Mouse (Mus musculus) liver, embryonic 12.5 days (tissue): ENCODE measurements around the gene Trak2. TPM values are rescaled to one million over a fixed set of nuclear protein-coding genes. Genes with fewer than 3 reads are reported as not detected.
A peak's percentile ranks its signal among the peaks of the same experiment; 100 is the strongest.
"Not testable (repeated sequence)": the region's sequence is repeated elsewhere in the genome, so short reads cannot be mapped to it uniquely, and the experiment has no call there.

ENCODE experiments used
- ATAC-seq: fragments of 200-750 bp; cut with Nextera tagmentation; 2 replicates; pipeline ENCODE4 v1.8.0; 2017; ENCODE audit warnings: moderate number of reproducible peaks, mild to moderate bottlenecking, moderate library complexity
- H3K27ac ChIP-seq: fragments of 300-500 bp; sonication (generic); 2 replicates; pipeline ENCODE4 v1.5.1; 2016; ENCODE audit warnings: mild to moderate bottlenecking
- H3K27me3 ChIP-seq: fragments of 300-500 bp; sonication (generic); replicated peaks from 2 replicates; pipeline ENCODE4 v1.6.1; 2016; ENCODE audit warnings: mild to moderate bottlenecking, moderate library complexity
- H3K36me3 ChIP-seq: fragments of 300-500 bp; sonication (generic); 2 replicates; pipeline ENCODE4 v1.6.1; 2016; ENCODE audit warnings: mild to moderate bottlenecking, moderate library complexity
- H3K4me1 ChIP-seq: fragments of 300-500 bp; sonication (generic); 2 replicates; pipeline ENCODE4 v1.6.1; 2016
- H3K4me2 ChIP-seq: fragments of 300-500 bp; sonication (generic); 2 replicates; pipeline ENCODE4 v1.6.1; 2016; ENCODE audit warnings: mild to moderate bottlenecking, moderate library complexity
- H3K4me3 ChIP-seq: fragments of 300-500 bp; sonication (generic); 2 replicates; pipeline ENCODE4 v1.5.1; 2016; ENCODE audit warnings: mild to moderate bottlenecking, moderate library complexity
- H3K9ac ChIP-seq: fragments of 300-500 bp; sonication (generic); 2 replicates; pipeline ENCODE4 v1.6.1; 2016; ENCODE audit warnings: mild to moderate bottlenecking, moderate library complexity
- H3K9me3 ChIP-seq: fragments of 300-500 bp; sonication (generic); replicated peaks from 2 replicates; pipeline ENCODE4 v1.6.1; 2016; ENCODE audit warnings: mild to moderate bottlenecking, moderate library complexity
- WGBS: fragments of 180-500 bp; shearing (Covaris S2); methylation state at CpG from one replicate; pipeline ENCODE4 v1.1.7; 2016; ENCODE audit not compliant: insufficient replicate concordance; 5-methylcytosine and 5-hydroxymethylcytosine counted together
- polyA plus RNA-seq: library from polyadenylated mRNA; unstranded; fragments of >200 nt; fragmentation: Nextera tagmentation; extraction: Ambion mirVana; gene quantifications from 2 replicates; pipeline ENCODE4 v1.2.1, GENCODE M21; 2016

Gene Trak2
- polyA plus RNA-seq, 1 experiment from 2014 or later: 59.8 TPM

GRCm38 (mm10) chr1:58909636-58910272, 63.5 kb downstream of the Trak2 start:
- no peak overlapping the region for H3K4me2 ChIP-seq
- WGBS: 94% methylated on average over 12 of the region's 12 CpGs
- H3K9ac ChIP-seq: no peak overlapping the region
- no peaks in the 10 kb centered on the region for H3K9me3 ChIP-seq
- no peak overlapping the region for H3K4me3 ChIP-seq
- H3K4me1 ChIP-seq: no peaks in the 10 kb centered on the region
- no peak overlapping the region for H3K27ac ChIP-seq
- H3K36me3 ChIP-seq: peaks cover 99% of the 10 kb centered on the region
- no peak for ATAC-seq
- no peaks in the 10 kb centered on the region for H3K27me3 ChIP-seq

GRCm38 (mm10) chr1:58903681-58904080, 69.5 kb downstream of the Trak2 start:
- H3K4me3 ChIP-seq: no peak overlapping the region
- H3K4me2 ChIP-seq: no peak overlapping the region
- H3K27me3 ChIP-seq: no peaks in the 10 kb centered on the region
- peaks cover 87% of the 10 kb centered on the region for H3K36me3 ChIP-seq
- 86% methylated on average over 9 of the region's 9 CpGs for WGBS
- no peak for ATAC-seq
- H3K4me1 ChIP-seq: no peaks in the 10 kb centered on the region
- no peak overlapping the region for H3K9ac ChIP-seq
- no peak overlapping the region for H3K27ac ChIP-seq
- no peaks in the 10 kb centered on the region for H3K9me3 ChIP-seq

GRCm38 (mm10) chr1:58897561-58897960, 75.7 kb downstream of the Trak2 start:
- 0 out of 2 replicates have a peak, but pooled peaks have one; percentile 42 for ATAC-seq
- peaks cover 29% of the 10 kb centered on the region for H3K36me3 ChIP-seq
- H3K27me3 ChIP-seq, H3K9me3 ChIP-seq, H3K4me2 ChIP-seq, H3K4me1 ChIP-seq, H3K27ac ChIP-seq, H3K4me3 ChIP-seq, H3K9ac ChIP-seq: not testable (repeated sequence)
- WGBS: 16% methylated on average over 3 of the region's 3 CpGs

GRCm38 (mm10) chr1:58892386-58892785, 80.8 kb downstream of the Trak2 start:
- not testable (repeated sequence) for H3K9me3 ChIP-seq, H3K4me2 ChIP-seq, ATAC-seq, H3K4me3 ChIP-seq, H3K36me3 ChIP-seq, H3K27ac ChIP-seq, H3K9ac ChIP-seq, H3K27me3 ChIP-seq, H3K4me1 ChIP-seq
- WGBS: 66% methylated on average over 8 of the region's 8 CpGs

- not testable (repeated sequence) for H3K4me2 ChIP-seq, H3K4me1 ChIP-seq, H3K4me3 ChIP-seq, H3K9me3 ChIP-seq, H3K27ac ChIP-seq, H3K27me3 ChIP-seq, H3K9ac ChIP-seq, ATAC-seq, H3K36me3 ChIP-seq
- WGBS: 50% methylated on average over 2 of the region's 2 CpGs
Measured at GRCm38 (mm10) chr1:58891481-58892170, 81.6 kb downstream of the Trak2 start.

GRCm38 (mm10) chr1:58890697-58891290, 82.4 kb downstream of the Trak2 start:
- H3K27ac ChIP-seq, ATAC-seq, H3K36me3 ChIP-seq, H3K9ac ChIP-seq, H3K4me3 ChIP-seq, H3K4me1 ChIP-seq, H3K27me3 ChIP-seq, H3K9me3 ChIP-seq, H3K4me2 ChIP-seq: not testable (repeated sequence)
- 57% methylated on average over 5 of the region's 5 CpGs for WGBS

GRCm38 (mm10) chr1:58889826-58890546, 83.2 kb downstream of the Trak2 start:
- H3K4me3 ChIP-seq: no peak overlapping the region
- H3K4me1 ChIP-seq: no peaks in the 10 kb centered on the region
- no peak overlapping the region for H3K4me2 ChIP-seq
- WGBS: 54% methylated on average over 5 of the region's 5 CpGs
- ATAC-seq: no peak
- no peaks in the 10 kb centered on the region for H3K9me3 ChIP-seq
- H3K36me3 ChIP-seq: no peaks in the 10 kb centered on the region
- H3K27ac ChIP-seq: no peak overlapping the region
- H3K9ac ChIP-seq: no peak overlapping the region
- H3K27me3 ChIP-seq: no peaks in the 10 kb centered on the region

- H3K9ac ChIP-seq: no peak overlapping the region
- no peak overlapping the region for H3K4me2 ChIP-seq
- H3K4me3 ChIP-seq: no peak overlapping the region
- no peak overlapping the region for H3K27ac ChIP-seq
- 72% methylated on average over 4 of the region's 4 CpGs for WGBS
- no peaks in the 10 kb centered on the region for H3K9me3 ChIP-seq
- no peak for ATAC-seq
- no peaks in the 10 kb centered on the region for H3K27me3 ChIP-seq
- H3K4me1 ChIP-seq: no peaks in the 10 kb centered on the region
- no peaks in the 10 kb centered on the region for H3K36me3 ChIP-seq
Measured at GRCm38 (mm10) chr1:58885646-58886045, 87.6 kb downstream of the Trak2 start.

GRCm38 (mm10) chr1:58883279-58883678, 90.0 kb downstream of the Trak2 start:
- H3K36me3 ChIP-seq, ATAC-seq, H3K9ac ChIP-seq, H3K4me1 ChIP-seq, H3K9me3 ChIP-seq, H3K27ac ChIP-seq, H3K27me3 ChIP-seq, H3K4me2 ChIP-seq, H3K4me3 ChIP-seq: not testable (repeated sequence)
- 79% methylated on average over 9 of the region's 9 CpGs for WGBS

GRCm38 (mm10) chr1:58879291-58879690, 93.9 kb downstream of the Trak2 start:
- not testable (repeated sequence) for H3K36me3 ChIP-seq, H3K27me3 ChIP-seq, H3K27ac ChIP-seq, H3K4me3 ChIP-seq, ATAC-seq, H3K9ac ChIP-seq, H3K9me3 ChIP-seq, H3K4me1 ChIP-seq, H3K4me2 ChIP-seq
- WGBS: 78% methylated on average over 2 of the region's 2 CpGs

- not testable (repeated sequence) for H3K4me3 ChIP-seq, ATAC-seq, H3K4me2 ChIP-seq, H3K9ac ChIP-seq, H3K4me1 ChIP-seq, H3K9me3 ChIP-seq, H3K27me3 ChIP-seq, H3K27ac ChIP-seq, H3K36me3 ChIP-seq
- 48% methylated on average over 4 of the region's 4 CpGs for WGBS
Measured at GRCm38 (mm10) chr1:58876500-58876899, 96.7 kb downstream of the Trak2 start.

GRCm38 (mm10) chr1:58860586-58860985, 112.6 kb downstream of the Trak2 start:
- H3K27ac ChIP-seq, H3K4me1 ChIP-seq, H3K36me3 ChIP-seq, ATAC-seq, H3K9ac ChIP-seq, H3K9me3 ChIP-seq, H3K4me2 ChIP-seq, H3K4me3 ChIP-seq, H3K27me3 ChIP-seq: not testable (repeated sequence)
- WGBS: 40% methylated on average over 3 of the region's 3 CpGs
